10 mouse cellular contexts compared by ENCODE assay signal in the genomic region with DNA sequence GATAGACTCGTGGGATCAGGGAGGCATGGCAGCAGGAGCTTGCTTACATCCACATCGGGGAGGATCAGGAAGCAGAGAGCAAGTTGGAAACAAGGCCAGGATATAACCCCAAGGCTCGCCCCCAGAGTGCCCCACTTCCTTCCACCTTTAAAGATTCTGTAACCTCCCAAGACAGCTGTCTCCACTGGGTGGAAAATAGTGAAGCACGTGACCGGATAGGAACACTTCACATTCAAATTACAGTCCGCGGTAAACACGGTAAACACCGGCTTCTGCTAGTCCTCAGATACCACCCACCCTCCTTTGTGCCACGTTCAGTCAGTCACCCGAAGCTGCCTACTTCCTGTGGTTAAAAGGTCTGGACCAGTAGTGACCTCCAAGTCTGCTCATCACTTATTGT.
DNase-seq lines count a peak whose midpoint lies in the region; ATAC-seq and TF ChIP-seq lines count a peak whose summit lies in the region.
"Had no signal": no experiment of that assay in that cellular context is flagged by ENCODE, and none has a peak within 500 bp of the region (broad histone marks: within the 10 kb centered on the region; RNA-seq: fewer than 3 reads in every experiment).

No protein-coding gene starts in this region.

- H3K36me3 ChIP-seq in stomach, embryonic 16.5 days (ENCODE audit: control insufficient read depth, insufficient read depth, low read length) = no peaks in the 10 kb centered on the region
- H3K36me3 ChIP-seq in stomach, postnatal 0 days (ENCODE audit: control insufficient read depth, insufficient read depth, low read length) = no peaks in the 10 kb centered on the region

- WGBS in stomach, embryonic 16.5 days = 63% methylated on average over 11 of the region's 11 CpGs
- 72% methylated on average over 11 of the region's 11 CpGs for WGBS in stomach, postnatal 0 days

- no peaks in the 10 kb centered on the region for H3K9me3 ChIP-seq in stomach, embryonic 16.5 days (replicated peaks; ENCODE audit: control insufficient read depth, low read length)
- no peaks in the 10 kb centered on the region for H3K9me3 ChIP-seq in stomach, postnatal 0 days (ENCODE audit: control insufficient read depth, low read length)

- H3K4me2 ChIP-seq in stomach, embryonic 16.5 days (ENCODE audit: low read depth, low read length) = no peak overlapping the region
- H3K4me2 ChIP-seq in stomach, postnatal 0 days (replicated peaks; ENCODE audit: low read depth) = no peak overlapping the region

- TF ChIP-seq CTCF in gastrocnemius, adult 2 months (IDR thresholded peaks at IDR 0.05) = no peak
- TF ChIP-seq CTCF in stomach, postnatal 0 days (IDR thresholded peaks at IDR 0.05; ENCODE audit: low read depth) = no peak

- no peak for TF ChIP-seq EP300 in stomach, postnatal 0 days (optimal IDR thresholded peaks at IDR 0.05)

- H3K4me3 ChIP-seq in gastrocnemius, adult 2 months = peak overlapping the region; percentile 61
- no peak overlapping the region for H3K4me3 ChIP-seq in stomach, embryonic 16.5 days (replicated peaks; ENCODE audit: low read length)
- no peak overlapping the region for H3K4me3 ChIP-seq in stomach, postnatal 0 days (ENCODE audit: low read depth, low read length)

- H3K27ac ChIP-seq in gastrocnemius, adult 2 months = no peak overlapping the region
- H3K27ac ChIP-seq in stomach, embryonic 16.5 days (ENCODE audit: low read length) = peak overlapping the region; percentile 26; the same call in 1 of the 2 replicates
- H3K27ac ChIP-seq in stomach, postnatal 0 days (replicated peaks) = no peak overlapping the region

- ATAC-seq in stomach, embryonic 16.5 days (ENCODE audit: insufficient read depth, low FRiP score) = no peak; the same call in 1 of the 2 replicates
- no peak for ATAC-seq in stomach, postnatal 0 days (ENCODE audit: low FRiP score, low TSS enrichment)
- ATAC-seq in neutrophil, adult 5-6 weeks (ENCODE audit: extremely low read depth, insufficient number of reproducible peaks, low FRiP score, poor library complexity, severe bottlenecking) = peak; percentile 22; the same call in 1 of the 2 replicates

- no peaks in the 10 kb centered on the region for H3K27me3 ChIP-seq in stomach, embryonic 16.5 days (ENCODE audit: control insufficient read depth, insufficient read depth, low read length)
- no peaks in the 10 kb centered on the region for H3K27me3 ChIP-seq in stomach, postnatal 0 days (ENCODE audit: control insufficient read depth, insufficient read depth, low read length)

- H3K9ac ChIP-seq in stomach, embryonic 16.5 days (ENCODE audit: low read length) = no peak overlapping the region
- no peak overlapping the region for H3K9ac ChIP-seq in stomach, postnatal 0 days (ENCODE audit: low read length)

- no peaks in the 10 kb centered on the region for H3K4me1 ChIP-seq in stomach, embryonic 16.5 days (ENCODE audit: control insufficient read depth, insufficient read depth, low read length)
- no peaks in the 10 kb centered on the region for H3K4me1 ChIP-seq in stomach, postnatal 0 days (replicated peaks; ENCODE audit: control insufficient read depth, insufficient read depth)

- intact Hi-C loops in gastrocnemius, adult 2 months (cut with DNase I) = no loop called here
- intact Hi-C loops in left cerebral cortex, postnatal 36 days (cut with DNase I) = no loop called here

- no peak for DNase-seq in gastrocnemius, adult 2 months
- no peak for DNase-seq in gastrocnemius, adult 18-20 months (ENCODE audit: low spot score)
- no peak for DNase-seq in stomach, postnatal 0 days (ENCODE audit: low spot score)
- no peak for DNase-seq in left cerebral cortex, postnatal 36 days (ENCODE audit: low spot score in 2 of 2)
- DNase-seq in ovary, postnatal 10 days (ENCODE audit: low spot score) = no peak
- DNase-seq in ovary, adult 18-20 months (ENCODE audit: low spot score) = no peak
- DNase-seq: adrenal gland, adult 8-10 months; cerebellum, postnatal 36 days had no signal
